Mouse (Mus musculus) hindbrain, embryonic 10.5 days (tissue): Measurements from ENCODE around the gene Slc6a21. TPM values are rescaled to one million over a fixed set of nuclear protein-coding genes. Genes with fewer than 3 reads are reported as not detected.
"Not testable (repeated sequence)": the region's sequence is repeated elsewhere in the genome, so short reads cannot be mapped to it uniquely, and the experiment has no call there.

Experiments
- DNase-seq: peaks from one replicate; pipeline ENCODE4 v3.0.0-alpha.2; 2017; ENCODE audit warnings: low spot score
- H3K27ac ChIP-seq: fragments of 300-500 bp; sonication (generic); 2 replicates; pipeline ENCODE4 v1.5.1; 2016; ENCODE audit warnings: mild to moderate bottlenecking, moderate library complexity
- H3K27me3 ChIP-seq: fragments of 300-500 bp; sonication (generic); 2 replicates; pipeline ENCODE4 v1.6.1; 2016; ENCODE audit warnings: mild to moderate bottlenecking; ENCODE audit not compliant: poor library complexity, insufficient read depth, severe bottlenecking
- H3K36me3 ChIP-seq: fragments of 300-500 bp; sonication (generic); 2 replicates; pipeline ENCODE4 v1.6.1; 2016; ENCODE audit warnings: mild to moderate bottlenecking, moderate library complexity
- H3K4me1 ChIP-seq: fragments of 300-500 bp; sonication (generic); replicated peaks from 2 replicates; pipeline ENCODE4 v1.6.1; 2016; ENCODE audit warnings: mild to moderate bottlenecking
- H3K4me3 ChIP-seq: fragments of 300-500 bp; sonication (generic); 2 replicates; pipeline ENCODE4 v1.5.1; 2016; ENCODE audit warnings: mild to moderate bottlenecking, moderate library complexity
- H3K9me3 ChIP-seq: fragments of 300-500 bp; sonication (generic); 2 replicates; pipeline ENCODE4 v1.6.1; 2016; ENCODE audit warnings: mild to moderate bottlenecking, moderate library complexity
- WGBS: fragments of 180-500 bp; shearing (Covaris S2); methylation state at CpG from one replicate; pipeline ENCODE4 v1.1.7; 2016; 5-methylcytosine and 5-hydroxymethylcytosine counted together
- polyA plus RNA-seq: library from polyadenylated mRNA; unstranded; fragments of >200 nt; fragmentation: Nextera tagmentation; extraction: Ambion mirVana; gene quantifications from 2 replicates; pipeline ENCODE4 v1.2.1, GENCODE M21; 2016

Slc6a21 gene
- polyA plus RNA-seq, 1 experiment from 2014 or later: not detected

- Histone ChIP-seq H3K4me3 (no peak overlapping the region), H3K27ac (no peak overlapping the region), H3K36me3 (peaks cover 9% of the 10 kb centered on the region), H3K9me3 (no peaks in the 10 kb centered on the region), H3K27me3 (peaks cover 75% of the 10 kb centered on the region), H3K4me1 (peaks cover 46% of the 10 kb centered on the region)
- 77% methylated on average over 17 of the region's 17 CpGs for WGBS
- no peak for DNase-seq
These were observed 39.3 kb upstream of the Slc6a21 start for GRCm38 (mm10) chr7:45237747-45238699.

GRCm38 (mm10) chr7:45238723-45239496 is 38.4 kb upstream of the Slc6a21 start, which contains the start of gene Cd37:
TSS of gene Cd37 (minus strand) at chr7:45239115.
- no peaks in the 10 kb centered on the region for H3K9me3 ChIP-seq
- H3K27ac ChIP-seq: no peak within 1 kb of the TSS
- peaks cover 5% of the 10 kb centered on the region for H3K36me3 ChIP-seq
- peaks cover 74% of the 10 kb centered on the region for H3K27me3 ChIP-seq
- peaks cover 37% of the 10 kb centered on the region for H3K4me1 ChIP-seq
- no peak for DNase-seq
- 38% methylated on average over 20 of the region's 20 CpGs for WGBS
- H3K4me3 ChIP-seq: no peak within 1 kb of the TSS

GRCm38 (mm10) chr7:45240109-45240508 is 37.2 kb upstream of the Slc6a21 start:
- peaks cover 71% of the 10 kb centered on the region for H3K27me3 ChIP-seq
- no peaks in the 10 kb centered on the region for H3K36me3 ChIP-seq
- H3K27ac ChIP-seq: no peak overlapping the region
- no peak for DNase-seq
- H3K9me3 ChIP-seq: no peaks in the 10 kb centered on the region
- H3K4me3 ChIP-seq: no peak overlapping the region
- H3K4me1 ChIP-seq: peaks cover 25% of the 10 kb centered on the region
- 78% methylated on average over 7 of the region's 7 CpGs for WGBS

GRCm38 (mm10) chr7:45240633-45241388 is 36.5 kb upstream of the Slc6a21 start, which contains the start of gene Slc6a16:
TSS of gene Slc6a16 (plus strand) at chr7:45241085.
- 10% methylated on average over 53 of the region's 53 CpGs for whole genome bisulfite sequencing
- Histone ChIP-seq H3K27ac (peak within 1 kb of the TSS; percentile 81), H3K27me3 (peaks cover 64% of the 10 kb centered on the region)

GRCm38 (mm10) chr7:45241389-45241749 is 35.9 kb upstream of the Slc6a21 start:
- Histone ChIP-seq H3K4me3 (peak overlapping the region; percentile 46), H3K9me3 (no peaks in the 10 kb centered on the region), H3K27ac (peak overlapping the region; percentile 81; the same call in 1 of the 2 replicates), H3K36me3 (no peaks in the 10 kb centered on the region), H3K27me3 (peaks cover 59% of the 10 kb centered on the region), H3K4me1 (peaks cover 18% of the 10 kb centered on the region)
- no peak for DNase-seq
- WGBS: 74% methylated on average over 6 of the region's 6 CpGs

More at GRCm38 (mm10) chr7:45240633-45241388, 36.5 kb upstream of the Slc6a21 start, which contains the start of gene Slc6a16:
- peak within 1 kb of the TSS; percentile 46 for H3K4me3 ChIP-seq
- no peaks in the 10 kb centered on the region for H3K36me3 ChIP-seq
- no peaks in the 10 kb centered on the region for H3K9me3 ChIP-seq
- peak; percentile 69 for DNase-seq
- peaks cover 18% of the 10 kb centered on the region for H3K4me1 ChIP-seq

- 36% methylated on average over 3 of the region's 3 CpGs for WGBS
- H3K27me3 ChIP-seq: no peaks in the 10 kb centered on the region
- no peaks in the 10 kb centered on the region for H3K36me3 ChIP-seq
- no peak overlapping the region for H3K4me3 ChIP-seq
- H3K4me1 ChIP-seq: no peaks in the 10 kb centered on the region
- H3K27ac ChIP-seq: no peak overlapping the region
- DNase-seq: no peak
- H3K9me3 ChIP-seq: no peaks in the 10 kb centered on the region
These were observed 29.6 kb upstream of the Slc6a21 start for GRCm38 (mm10) chr7:45247666-45248065.

GRCm38 (mm10) chr7:45253806-45254205 is 23.5 kb upstream of the Slc6a21 start:
- Histone ChIP-seq H3K27me3 (peaks cover 6% of the 10 kb centered on the region; the same call in 1 of the 2 replicates), H3K4me3 (no peak overlapping the region), H3K4me1 (peaks cover 2% of the 10 kb centered on the region; the same call in 1 of the 2 replicates), H3K9me3 (no peaks in the 10 kb centered on the region), H3K36me3 (no peaks in the 10 kb centered on the region), H3K27ac (no peak overlapping the region)
- 90% methylated on average over 8 of the region's 8 CpGs for WGBS
- DNase-seq: no peak

- not testable (repeated sequence) for H3K4me1 ChIP-seq, H3K27me3 ChIP-seq, H3K36me3 ChIP-seq, H3K4me3 ChIP-seq, H3K27ac ChIP-seq, DNase-seq, H3K9me3 ChIP-seq
- 87% methylated on average over 7 of the region's 7 CpGs for WGBS
These were observed 21.5 kb upstream of the Slc6a21 start for GRCm38 (mm10) chr7:45255822-45256221.

- WGBS: 59% methylated on average over 11 of the region's 11 CpGs
- DNase-seq: no peak
- peaks cover 9% of the 10 kb centered on the region; the same call in 1 of the 2 replicates for H3K27me3 ChIP-seq
These were observed 20.1 kb upstream of the Slc6a21 start for GRCm38 (mm10) chr7:45257063-45257840.

GRCm38 (mm10) chr7:45259281-45259680 is 18.0 kb upstream of the Slc6a21 start:
- H3K27me3 ChIP-seq: peaks cover 9% of the 10 kb centered on the region; the same call in 1 of the 2 replicates
- peaks cover 2% of the 10 kb centered on the region; the same call in 1 of the 2 replicates for H3K4me1 ChIP-seq
- no peaks in the 10 kb centered on the region for H3K9me3 ChIP-seq
- WGBS: 89% methylated on average over 8 of the region's 8 CpGs
- no peak for DNase-seq
- no peak overlapping the region for H3K27ac ChIP-seq
- H3K4me3 ChIP-seq: no peak overlapping the region
- no peaks in the 10 kb centered on the region for H3K36me3 ChIP-seq

More at GRCm38 (mm10) chr7:45257063-45257840, 20.1 kb upstream of the Slc6a21 start:
- Histone ChIP-seq H3K36me3 (no peaks in the 10 kb centered on the region), H3K27ac (no peak overlapping the region), H3K9me3 (no peaks in the 10 kb centered on the region), H3K4me1 (peaks cover 2% of the 10 kb centered on the region; the same call in 1 of the 2 replicates), H3K4me3 (no peak overlapping the region)

- Histone ChIP-seq H3K4me1 (peaks cover 2% of the 10 kb centered on the region; the same call in 1 of the 2 replicates), H3K27ac (no peak overlapping the region), H3K36me3 (no peaks in the 10 kb centered on the region), H3K27me3 (peaks cover 9% of the 10 kb centered on the region; the same call in 1 of the 2 replicates), H3K9me3 (no peaks in the 10 kb centered on the region), H3K4me3 (no peak overlapping the region)
- WGBS: 74% methylated on average over 7 of the region's 7 CpGs
- no peak for DNase-seq
These were observed 15.0 kb upstream of the Slc6a21 start for GRCm38 (mm10) chr7:45262266-45262665.
